ENCODE assay signal across 19 mouse cellular contexts in the genomic region with DNA sequence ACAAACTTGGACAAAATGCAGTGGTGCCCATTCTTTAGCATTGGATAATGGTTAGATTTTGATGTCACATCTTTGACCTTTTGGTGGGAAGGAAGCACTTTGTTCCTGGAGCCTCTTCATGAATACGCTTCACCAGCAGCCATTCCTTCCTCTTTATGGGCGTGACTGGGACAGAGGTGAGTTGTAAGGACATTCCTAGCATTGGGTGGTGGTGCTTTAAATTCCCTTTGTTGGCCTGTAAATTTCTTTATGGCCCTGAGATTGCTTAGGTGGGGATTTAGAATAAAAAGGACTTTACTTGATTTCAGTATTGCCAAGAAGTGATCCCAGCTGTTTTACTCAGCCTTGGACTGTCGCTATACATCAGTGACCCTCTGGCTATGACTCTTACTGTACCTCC.
"Had no signal": no experiment of that assay in that cellular context is flagged by ENCODE, and none has a peak within 500 bp of the region (broad histone marks: within the 10 kb centered on the region; RNA-seq: fewer than 3 reads in every experiment).

No protein-coding gene starts in this region.

- H3K4me1 ChIP-seq: lung, embryonic 15.5 days; neural tube, embryonic 12.5 days; stomach, embryonic 15.5 days had no signal

- H3K4me2 ChIP-seq: lung, embryonic 15.5 days; midbrain, embryonic 11.5 days; midbrain, embryonic 13.5 days; midbrain, embryonic 15.5 days; neural tube, embryonic 12.5 days; stomach, embryonic 15.5 days had no signal

- H3K9me3 ChIP-seq: lung, embryonic 15.5 days; megakaryocyte, embryonic 14.5 days; midbrain, embryonic 13.5 days; midbrain, embryonic 15.5 days; neural tube, embryonic 12.5 days; stomach, embryonic 15.5 days had no signal

- H3K4me3 ChIP-seq: lung, embryonic 15.5 days; megakaryocyte, embryonic 14.5 days; midbrain, embryonic 13.5 days; midbrain, embryonic 15.5 days; neural tube, embryonic 12.5 days; stomach, embryonic 15.5 days had no signal

- ATAC-seq: liver, postnatal 0 days; lung, postnatal 0 days; midbrain, embryonic 13.5 days; midbrain, embryonic 15.5 days had no signal

- H3K27me3 ChIP-seq: lung, embryonic 15.5 days; midbrain, embryonic 13.5 days; midbrain, embryonic 15.5 days; neural tube, embryonic 12.5 days; stomach, embryonic 15.5 days had no signal

- DNase-seq: liver, postnatal 0 days; lung, adult 2 months; lung, postnatal 14 days; lung, postnatal 36 days; right cerebral cortex, postnatal 25 days; right cerebral cortex, postnatal 4 days; thymus, adult 2 months; thymus, postnatal 25 days; thymus, postnatal 4 days had no signal

- H3K36me3 ChIP-seq: lung, embryonic 15.5 days; midbrain, embryonic 13.5 days; midbrain, embryonic 15.5 days; neural tube, embryonic 12.5 days; stomach, embryonic 15.5 days had no signal

- H3K9ac ChIP-seq: liver, postnatal 0 days; lung, embryonic 15.5 days; midbrain, embryonic 13.5 days; midbrain, embryonic 15.5 days; neural tube, embryonic 12.5 days; stomach, embryonic 15.5 days had no signal

- H3K27ac ChIP-seq: lung, embryonic 15.5 days; macrophage; midbrain, embryonic 13.5 days; midbrain, embryonic 15.5 days; neural tube, embryonic 12.5 days; stomach, embryonic 15.5 days; stomach, postnatal 0 days had no signal
